Mouse (Mus musculus) CH12.LX (cell line): ENCODE data around the gene Lonp2. TPM values are rescaled to one million over a fixed set of nuclear protein-coding genes. Genes with fewer than 3 reads are reported as not detected.
A peak's percentile ranks its signal among the peaks of the same experiment; 100 is the strongest.

Experiments used
- DNase-seq: peaks from one replicate; pipeline ENCODE4 v3.0.0-alpha.2; 2013; ENCODE audit errors: extremely low read depth
- H3K27ac ChIP-seq: 2 replicates; pipeline ENCODE4 v1.5.1; 2012; ENCODE audit warnings: low read depth, mild to moderate bottlenecking, control low read depth, moderate library complexity; ENCODE audit not compliant: insufficient read depth
- H3K27me3 ChIP-seq: replicated peaks from 2 replicates; pipeline ENCODE3; 2012; ENCODE audit warnings: inconsistent platforms
- H3K36me3 ChIP-seq, 2 experiments: replicated peaks in 1 of 2; 2 replicates each; pipeline versions ENCODE3 to v1.6.1; 2012; ENCODE audit warnings: inconsistent platforms in 1 of 2, low read length in 1 of 2, mild to moderate bottlenecking in 1 of 2, mixed read lengths in 1 of 2, moderate library complexity in 1 of 2; ENCODE audit not compliant: control insufficient read depth in 1 of 2, insufficient read depth in 1 of 2
- H3K4me1 ChIP-seq, 2 experiments: 2 replicates each; pipeline ENCODE4 v1.6.1; 2012; ENCODE audit warnings: inconsistent platforms in 1 of 2, moderate library complexity in 1 of 2; ENCODE audit not compliant: insufficient read depth in 2 of 2, control insufficient read depth in 1 of 2
- H3K4me2 ChIP-seq: 2 replicates; pipeline ENCODE4 v1.6.1; 2012; ENCODE audit warnings: low read depth, mild to moderate bottlenecking, control low read depth; ENCODE audit not compliant: poor library complexity, insufficient read depth, severe bottlenecking
- H3K4me3 ChIP-seq, 3 experiments: fragments of 150-350 bp in 1 of 3; sonication (generic) in 1 of 3; replicated peaks in 1 of 3; 2 replicates each; pipeline versions ENCODE3 to v1.5.1; 2011 to 2012; ENCODE audit warnings: low read depth in 2 of 3, low read length in 2 of 3, mild to moderate bottlenecking in 2 of 3, moderate library complexity in 2 of 3, control low read depth in 1 of 3, improper control_type of control experiment in 1 of 3, inconsistent platforms in 1 of 3, mixed read lengths in 1 of 3; ENCODE audit not compliant: poor library complexity in 1 of 3
- H3K79me2 ChIP-seq: replicated peaks from 2 replicates; pipeline ENCODE4 v1.6.1; 2012; ENCODE audit warnings: mild to moderate bottlenecking, moderate library complexity; ENCODE audit not compliant: control insufficient read depth, poor library complexity, insufficient read depth, severe bottlenecking; ENCODE audit errors: extremely low read depth
- H3K9ac ChIP-seq: 2 replicates; pipeline ENCODE4 v1.6.1; 2012; ENCODE audit warnings: low read depth, mild to moderate bottlenecking, control low read depth, moderate library complexity; ENCODE audit not compliant: insufficient read depth
- H3K9me3 ChIP-seq: replicated peaks from 2 replicates; pipeline ENCODE3; 2012; ENCODE audit warnings: low read length, inconsistent platforms, mixed read lengths
- BHLHE40 ChIP-seq: IDR thresholded peaks from 2 replicates; pipeline ENCODE4 v1.6.1; 2011; ENCODE audit warnings: mild to moderate bottlenecking, low read depth, low read length, improper control_type of control experiment
- CHD1 ChIP-seq: IDR thresholded peaks from 2 replicates; pipeline ENCODE4 v1.6.1; 2012; ENCODE audit warnings: low read depth, low read length, improper control_type of control experiment, inconsistent platforms
- CHD2 ChIP-seq: IDR thresholded peaks from 2 replicates; pipeline ENCODE4 v1.6.1; 2011; ENCODE audit warnings: low read length, improper control_type of control experiment
- CTCF ChIP-seq, 2 experiments: IDR thresholded peaks in 1 of 2; conservative IDR thresholded peaks in 1 of 2; 2 replicates each; pipeline ENCODE4 v1.5.1; 2011 to 2012; ENCODE audit warnings: low read depth in 2 of 2, low read length in 2 of 2, improper control_type of control experiment in 1 of 2, inconsistent platforms in 1 of 2, mild to moderate bottlenecking in 1 of 2, moderate library complexity in 1 of 2
- E2F4 ChIP-seq: IDR thresholded peaks from 2 replicates; pipeline ENCODE4 v1.6.1; 2011; ENCODE audit warnings: low read depth, low read length, improper control_type of control experiment; ENCODE audit not compliant: insufficient replicate concordance
- EP300 ChIP-seq: IDR thresholded peaks from 2 replicates; pipeline ENCODE4 v1.6.1; 2011; ENCODE audit warnings: low read length, improper control_type of control experiment
- ETS1 ChIP-seq: conservative IDR thresholded peaks from 2 replicates; pipeline ENCODE4 v1.6.1; 2012; ENCODE audit warnings: low read depth, mild to moderate bottlenecking, inconsistent platforms, low read length, improper control_type of control experiment, moderate library complexity
- IRF4 ChIP-seq: IDR thresholded peaks from 2 replicates; pipeline ENCODE4 v1.6.1; 2014; ENCODE audit warnings: low read depth, mild to moderate bottlenecking, inconsistent platforms, low read length, improper control_type of control experiment
- JUN ChIP-seq: IDR thresholded peaks from 2 replicates; pipeline ENCODE4 v1.6.1; 2011; ENCODE audit warnings: low read depth, mild to moderate bottlenecking, low read length, improper control_type of control experiment, moderate library complexity; ENCODE audit not compliant: insufficient read depth
- KAT2A ChIP-seq: IDR thresholded peaks from 2 replicates; pipeline ENCODE4 v1.6.1; 2012; ENCODE audit warnings: low read length, improper control_type of control experiment, inconsistent platforms; ENCODE audit not compliant: insufficient replicate concordance
- MAZ ChIP-seq: IDR thresholded peaks from 2 replicates; pipeline ENCODE4 v1.6.1; 2012; ENCODE audit warnings: low read depth, mild to moderate bottlenecking, inconsistent platforms, low read length, improper control_type of control experiment, moderate library complexity
- MEF2A ChIP-seq: IDR thresholded peaks from 2 replicates; pipeline ENCODE4 v1.6.1; 2014; ENCODE audit warnings: low read depth, mild to moderate bottlenecking, inconsistent platforms, low read length, improper control_type of control experiment, borderline replicate concordance
- MXI1 ChIP-seq: IDR thresholded peaks from 2 replicates; pipeline ENCODE4 v1.6.1; 2011; ENCODE audit warnings: mild to moderate bottlenecking, low read depth, low read length, improper control_type of control experiment
- PAX5 ChIP-seq: IDR thresholded peaks from 2 replicates; pipeline ENCODE4 v1.6.1; 2012; ENCODE audit warnings: low read length, inconsistent platforms, mixed read lengths
- POLR2AphosphoS2 ChIP-seq: IDR thresholded peaks from 2 replicates; pipeline ENCODE4 v1.6.1; 2011; ENCODE audit warnings: low read depth, low read length, improper control_type of control experiment
- TBP ChIP-seq: conservative IDR thresholded peaks from 2 replicates; pipeline ENCODE4 v1.6.1; 2011; ENCODE audit warnings: low read depth, low read length, improper control_type of control experiment
- TCF12 ChIP-seq: IDR thresholded peaks from 2 replicates; pipeline ENCODE4 v1.6.1; 2014; ENCODE audit warnings: low read depth, mild to moderate bottlenecking, inconsistent platforms, low read length, improper control_type of control experiment
- UBTF ChIP-seq: IDR thresholded peaks from 2 replicates; pipeline ENCODE4 v1.6.1; 2012; ENCODE audit warnings: low read depth, mild to moderate bottlenecking, inconsistent platforms, low read length, improper control_type of control experiment, moderate library complexity
- USF2 ChIP-seq: conservative IDR thresholded peaks from 2 replicates; pipeline ENCODE4 v1.6.1; 2011; ENCODE audit warnings: low read depth, low read length, improper control_type of control experiment
- ZC3H11A ChIP-seq: IDR thresholded peaks from 2 replicates; pipeline ENCODE4 v1.6.1; 2012; ENCODE audit warnings: low read depth, mild to moderate bottlenecking, inconsistent platforms, low read length, improper control_type of control experiment
- ZMIZ1 ChIP-seq: IDR thresholded peaks from 2 replicates; pipeline ENCODE4 v1.6.1; 2012; ENCODE audit warnings: low read depth, mild to moderate bottlenecking, inconsistent platforms, low read length, improper control_type of control experiment
- dilution Hi-C: fragments of 300-500 bp; cut with MboI; formaldehyde crosslinking; loops from 2 replicates; pipeline ENCODE4 v1.14.3; 2020; ENCODE audit warnings: low sequenced_read_pairs; ENCODE audit not compliant: extremely low pct_unique_long_range_greater_than_20kb, extremely low pct_ligation_motif_present
- in situ Hi-C: fragments of 300-500 bp; cut with MboI; formaldehyde crosslinking; loops from 3 replicates; pipeline ENCODE4 v1.14.3; 2019; ENCODE audit warnings: low sequenced_read_pairs, low pct_ligation_motif_present, low pct_unique_long_range_greater_than_20kb, mixed read lengths
- polyA plus RNA-seq: library from polyadenylated mRNA; unstranded; fragments of >175 nt; gene quantifications from 2 replicates; pipeline ENCODE4 v1.2.1, GENCODE M21; 2012; ENCODE audit warnings: low read depth; ENCODE audit not compliant: insufficient read length
- total RNA-seq, 2 experiments: library from RNA; depleted of rRNA; stranded (reverse); fragments of 300-350 nt in 1 of 2; fragments of >200 nt in 1 of 2; gene quantifications; 2 replicates each; pipeline ENCODE4 v1.2.3; 2012 to 2014

Gene Lonp2
- total and polyA plus RNA-seq, 3 experiments, result 25.6 to 27.8 (median 26.4) TPM

- Histone ChIP-seq H3K79me2 (peaks cover 13% of the 10 kb centered on the region), H3K4me3 (peak overlapping the region; percentile 72 to 99 (median 95)), H3K9me3 (no peaks in the 10 kb centered on the region), H3K36me3 (peaks cover 0 to 5% of the 10 kb centered on the region in 2 experiments), H3K4me1 (peaks cover 3 to 17% of the 10 kb centered on the region in 2 experiments; a peak in 2 of 4 replicates), H3K27ac (no peak overlapping the region), H3K27me3 (no peaks in the 10 kb centered on the region), H3K9ac (peak overlapping the region; percentile 86), H3K4me2 (peak overlapping the region; percentile 98)
- dilution Hi-C loops, result no loop called here
- in situ Hi-C loops, result no loop called here
- no peak for DNase-seq
- no peak for TF ChIP-seq POLR2AphosphoS2
- TF ChIP-seq EP300, result no peak
- TF ChIP-seq CTCF (conservative IDR thresholded peaks at IDR 0.05 in 1 of 2, IDR thresholded peaks at IDR 0.05 in 1 of 2; ENCODE audit: low read depth in 2 of 2, low read length in 2 of 2), result no peak
- no peak for TF ChIP-seq UBTF
Measured at GRCm38 (mm10) chr8:86624915-86625314, 1.1 kb downstream of the Lonp2 start.

GRCm38 (mm10) chr8:86630212-86630611 is 6.4 kb downstream of the Lonp2 start:
- peaks cover 5% of the 10 kb centered on the region; the same call in 1 of the 2 replicates for H3K79me2 ChIP-seq
- no peak overlapping the region for H3K4me2 ChIP-seq
- peaks cover 0 to 18% of the 10 kb centered on the region in 2 experiments; a peak in 2 of 4 replicates for H3K4me1 ChIP-seq
- no peak for DNase-seq
- H3K36me3 ChIP-seq, result peaks cover 15 to 44% of the 10 kb centered on the region in 2 experiments
- in situ Hi-C loops (no loop called here), dilution Hi-C loops (no loop called here)
- H3K4me3 ChIP-seq, result no peak overlapping the region
- no peaks in the 10 kb centered on the region for H3K9me3 ChIP-seq
- TF ChIP-seq IRF4, result no peak
- TF ChIP-seq TBP, result no peak
- no peak for TF ChIP-seq CHD1
- no peak for TF ChIP-seq POLR2AphosphoS2
- TF ChIP-seq PAX5, result no peak
- TF ChIP-seq MXI1, result no peak
- TF ChIP-seq ZC3H11A, result no peak
- no peak for TF ChIP-seq BHLHE40
- no peak for TF ChIP-seq TCF12
- no peak for TF ChIP-seq MEF2A
- TF ChIP-seq USF2, result no peak
- no peak for TF ChIP-seq EP300
- no peak for TF ChIP-seq CHD2
- TF ChIP-seq UBTF, result no peak
- TF ChIP-seq MAZ, result no peak
- no peak for TF ChIP-seq KAT2A
- TF ChIP-seq JUN, result no peak
- TF ChIP-seq E2F4, result no peak
- no peak for TF ChIP-seq ZMIZ1
- TF ChIP-seq ETS1, result no peak
- H3K27ac ChIP-seq, result no peak overlapping the region
- H3K9ac ChIP-seq, result no peak overlapping the region
- H3K27me3 ChIP-seq, result no peaks in the 10 kb centered on the region
